Mouse (Mus musculus) heart, adult 2 months (tissue): ENCODE measurements around the gene Tnfrsf1b.

ENCODE experiments used
- CTCF ChIP-seq: fragments of 200-600 bp; IDR thresholded peaks from 2 replicates; pipeline ENCODE4 v1.8.1; 2022; ENCODE audit warnings: antibody characterized with exemption, mild to moderate bottlenecking, moderate library complexity
- EP300 ChIP-seq: fragments of 200-500 bp; IDR thresholded peaks from 2 replicates; pipeline ENCODE4 v1.6.1; 2011; ENCODE audit warnings: low read depth, low read length, control low read depth; ENCODE audit not compliant: insufficient read depth
- POLR2A ChIP-seq: fragments of 200-500 bp; IDR thresholded peaks from 2 replicates; pipeline ENCODE4 v1.6.1; 2011; ENCODE audit warnings: mild to moderate bottlenecking, low read depth, low read length, control low read depth; ENCODE audit not compliant: insufficient read depth

DNA sequence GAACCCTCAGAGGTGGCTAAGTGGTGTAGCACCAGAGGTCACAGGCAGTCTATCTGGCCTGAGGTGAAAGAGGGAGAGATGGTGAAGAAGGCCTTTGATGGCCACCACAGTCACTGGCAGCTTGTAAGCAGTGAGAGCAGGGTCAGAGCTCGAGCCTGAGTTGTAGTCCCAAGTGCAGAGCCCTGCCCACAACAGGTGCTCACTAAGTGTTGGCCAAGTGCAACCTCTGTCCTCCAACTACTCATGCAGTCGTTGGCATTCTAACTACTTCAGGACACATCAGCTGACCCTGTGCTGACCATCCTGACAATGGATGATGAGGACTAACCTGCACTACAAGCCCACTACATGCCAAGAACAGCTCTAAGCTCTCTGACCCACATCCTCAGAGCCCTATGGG is 59.1 kb downstream of the Tnfrsf1b start:
- no peak for TF ChIP-seq CTCF
- no peak for TF ChIP-seq POLR2A
- no peak for TF ChIP-seq EP300
